Mouse (Mus musculus) ES-E14 (cell line): ENCODE results near the gene Platr25. TPM values are rescaled to one million over a fixed set of nuclear protein-coding genes. Genes with fewer than 3 reads are reported as not detected.
A peak's percentile ranks its signal among the peaks of the same experiment; 100 is the strongest.
"Not testable (repeated sequence)": the region's sequence is repeated elsewhere in the genome, so short reads cannot be mapped to it uniquely, and the experiment has no call there.

Experiments used
- DNase-seq: peaks from one replicate; pipeline ENCODE4 v3.0.0-alpha.2; 2013; ENCODE audit warnings: low read depth, low spot score
- H3K27ac ChIP-seq: 2 replicates; pipeline ENCODE4 v1.5.1; 2012; ENCODE audit warnings: low read depth, mild to moderate bottlenecking, low read length, moderate library complexity, mixed read lengths; ENCODE audit not compliant: poor library complexity, insufficient read depth, severe bottlenecking
- H3K36me3 ChIP-seq: 2 replicates; pipeline ENCODE4 v1.6.1; 2012; ENCODE audit warnings: mild to moderate bottlenecking, low read length, moderate library complexity, mixed read lengths; ENCODE audit not compliant: control insufficient read depth, poor library complexity, insufficient read depth, severe bottlenecking
- H3K4me1 ChIP-seq, 2 experiments: fragments of 150-350 bp in 1 of 2; sonication (generic) in 1 of 2; 2 replicates each; pipeline ENCODE4 v1.6.1; 2012; ENCODE audit warnings: low read length in 2 of 2, mild to moderate bottlenecking in 1 of 2, mixed read lengths in 1 of 2; ENCODE audit not compliant: control insufficient read depth in 2 of 2, insufficient read depth in 2 of 2, poor library complexity in 1 of 2
- H3K4me3 ChIP-seq, 2 experiments: fragments of 150-350 bp in 1 of 2; sonication (generic) in 1 of 2; 2 replicates each; pipeline ENCODE4 v1.5.1; 2012; ENCODE audit warnings: low read length in 2 of 2, low read depth in 1 of 2, mild to moderate bottlenecking in 1 of 2, mixed read lengths in 1 of 2; ENCODE audit not compliant: insufficient read depth in 1 of 2, poor library complexity in 1 of 2, severe bottlenecking in 1 of 2
- H3K9ac ChIP-seq: 2 replicates; pipeline ENCODE4 v1.6.1; 2012; ENCODE audit warnings: low read depth, mild to moderate bottlenecking, low read length, mixed read lengths; ENCODE audit not compliant: poor library complexity, insufficient read depth, severe bottlenecking
- H3K9me3 ChIP-seq: fragments of 150-350 bp; sonication (generic); 2 replicates; pipeline ENCODE4 v1.6.1; 2012; ENCODE audit warnings: low read depth, mild to moderate bottlenecking, low read length; ENCODE audit not compliant: control insufficient read depth, insufficient read depth
- ZC3H11A ChIP-seq: IDR thresholded peaks from 2 replicates; pipeline ENCODE4 v1.6.1; 2012; ENCODE audit warnings: low read depth, mild to moderate bottlenecking, inconsistent platforms, low read length, borderline replicate concordance
- in situ Hi-C, 2 experiments: fragments of 600-800 bp; cut with MboI; formaldehyde crosslinking; loops; one replicate each; pipeline ENCODE4 v1.15.1; 2025; ENCODE audit warnings: low sequenced_read_pairs in 2 of 2, inconsistent platforms in 1 of 2; ENCODE audit not compliant: unreplicated experiment in 2 of 2
- total RNA-seq: library from RNA; depleted of rRNA; stranded (reverse); fragments of 300-350 nt; gene quantifications from 2 replicates; pipeline ENCODE4 v1.2.3, GENCODE M21; 2012; rRNA removed

Platr25 gene
- total RNA-seq: 25.9 and 30.4 TPM in 2 replicates

GRCm38 (mm10) chr13:62760432-62761415 lies at the start of gene Platr25:
Gene Platr25, minus strand, starts transcription at chr13:62760709.
- peak; percentile 48 for DNase-seq
- H3K4me1 ChIP-seq, H3K27ac ChIP-seq, H3K36me3 ChIP-seq, H3K9me3 ChIP-seq, in situ Hi-C loops: not testable (repeated sequence)
- H3K4me3 ChIP-seq: peak within 1 kb of the TSS; percentile 77 to 84
- H3K9ac ChIP-seq: peak within 1 kb of the TSS; percentile 88

- in situ Hi-C loops, DNase-seq, H3K9ac ChIP-seq, H3K4me3 ChIP-seq, H3K27ac ChIP-seq, H3K36me3 ChIP-seq, H3K4me1 ChIP-seq, H3K9me3 ChIP-seq: not testable (repeated sequence)
These were observed 47.5 kb upstream of the Platr25 start for GRCm38 (mm10) chr13:62807981-62808380.

- H3K9ac ChIP-seq, DNase-seq: not testable (repeated sequence)
These were observed 25.6 kb upstream of the Platr25 start for GRCm38 (mm10) chr13:62786135-62786493.

GRCm38 (mm10) chr13:62785199-62786134 lies 25.0 kb upstream of the Platr25 start, which contains the start of gene Gm5141:
Gene Gm5141, minus strand, starts transcription at chr13:62785808.
- peak; percentile 26 for DNase-seq
- H3K4me1 ChIP-seq, H3K27ac ChIP-seq, H3K36me3 ChIP-seq, H3K9me3 ChIP-seq, in situ Hi-C loops: not testable (repeated sequence)
- H3K4me3 ChIP-seq: peak within 1 kb of the TSS; percentile 75 to 89
- peak within 1 kb of the TSS; percentile 73 for H3K9ac ChIP-seq

More at GRCm38 (mm10) chr13:62786135-62786493, 25.6 kb upstream of the Platr25 start:
- H3K9me3 ChIP-seq, in situ Hi-C loops, H3K4me1 ChIP-seq, H3K36me3 ChIP-seq, H3K27ac ChIP-seq: not testable (repeated sequence)
- peak overlapping the region; percentile 67 to 89; a peak in 3 of 4 replicates for H3K4me3 ChIP-seq

- H3K4me1 ChIP-seq, H3K36me3 ChIP-seq, H3K9ac ChIP-seq, H3K9me3 ChIP-seq, H3K27ac ChIP-seq, H3K4me3 ChIP-seq, in situ Hi-C loops: not testable (repeated sequence)
- DNase-seq: peak; percentile 47
- peak; percentile 55; the same call in 1 of the 2 replicates for TF ChIP-seq ZC3H11A
These were observed 3.3 kb upstream of the Platr25 start for GRCm38 (mm10) chr13:62763806-62764205.
